12 mouse cellular contexts compared by ENCODE assay signal in the genomic region with DNA sequence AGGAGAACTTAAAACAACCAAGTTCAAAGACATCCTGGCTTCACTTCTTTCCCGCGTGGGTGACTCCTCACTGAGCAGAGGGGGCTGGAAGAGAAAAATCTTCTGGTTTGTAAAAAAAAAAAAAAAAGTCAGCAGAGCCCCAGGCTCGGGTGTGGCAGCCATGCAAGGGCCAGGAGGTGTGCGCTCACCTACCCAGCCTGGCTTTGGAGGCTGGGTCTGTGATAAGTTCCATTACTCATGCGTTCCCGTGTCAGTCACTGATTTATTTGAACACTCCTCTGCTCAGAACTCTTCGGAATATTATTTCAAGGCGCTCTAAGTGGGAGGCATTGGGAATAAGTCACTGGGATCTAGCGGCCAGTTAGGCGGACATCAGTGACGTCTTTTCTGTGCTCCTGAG. TPM values are rescaled to one million over a fixed set of nuclear protein-coding genes. Genes with fewer than 3 reads are reported as not detected.
DNase-seq lines count a peak whose midpoint lies in the region; ATAC-seq and TF ChIP-seq lines count a peak whose summit lies in the region.
"Had no signal": no experiment of that assay in that cellular context is flagged by ENCODE, and none has a peak within 500 bp of the region (broad histone marks: within the 10 kb centered on the region; RNA-seq: fewer than 3 reads in every experiment).

No protein-coding gene starts in this region.

- H3K79me2 ChIP-seq in myocyte (ENCODE audit: control insufficient read depth, insufficient read depth): no peaks in the 10 kb centered on the region

- H3K4me3 ChIP-seq in E14TG2a.4 (replicated peaks; ENCODE audit: low read length) (0 out of 2 replicates have a peak overlapping the region, but pooled peaks have one; percentile 17), myocyte (peak overlapping the region; percentile 3)
- H3K4me3 ChIP-seq in midbrain, embryonic 16.5 days (ENCODE audit: low read depth, low read length): no peak overlapping the region
- H3K4me3 ChIP-seq: heart, embryonic 12.5 days had no signal

- H3K9ac ChIP-seq in midbrain, embryonic 16.5 days (ENCODE audit: low read depth, low read length): no peak overlapping the region
- H3K9ac ChIP-seq: heart, embryonic 12.5 days had no signal

- H3K36me3 ChIP-seq in E14TG2a.4 (ENCODE audit: insufficient read depth, low read length) (no peaks in the 10 kb centered on the region), myocyte (ENCODE audit: control insufficient read depth, insufficient read depth) (no peaks in the 10 kb centered on the region)
- H3K36me3 ChIP-seq in midbrain, embryonic 16.5 days (ENCODE audit: control insufficient read depth, insufficient read depth, low read length): no peaks in the 10 kb centered on the region
- H3K36me3 ChIP-seq: heart, embryonic 12.5 days had no signal

- TF ChIP-seq CTCF in E14TG2a.4 (conservative IDR thresholded peaks at IDR 0.05; ENCODE audit: low read length): no peak

- peaks cover 21% of the 10 kb centered on the region for H3K4me1 ChIP-seq in E14TG2a.4 (replicated peaks; ENCODE audit: low read depth, low read length)
- H3K4me1 ChIP-seq in midbrain, embryonic 16.5 days (ENCODE audit: control insufficient read depth, insufficient read depth, low read length): no peaks in the 10 kb centered on the region

- H3K4me2 ChIP-seq in myocyte (ENCODE audit: low read depth): peak overlapping the region; percentile 79
- H3K4me2 ChIP-seq in midbrain, embryonic 16.5 days (ENCODE audit: low read length): no peak overlapping the region

- ATAC-seq in midbrain, embryonic 16.5 days: no peak
- ATAC-seq: forebrain, embryonic 14.5 days had no signal

- TF ChIP-seq POLR2A in myocyte (IDR thresholded peaks at IDR 0.05; ENCODE audit: insufficient read length, low read depth): no peak

- H3K9me3 ChIP-seq in E14TG2a.4 (ENCODE audit: low read length): no peaks in the 10 kb centered on the region
- H3K9me3 ChIP-seq in midbrain, embryonic 16.5 days (replicated peaks; ENCODE audit: control insufficient read depth, low read length, poor library complexity, severe bottlenecking): no peaks in the 10 kb centered on the region
- H3K9me3 ChIP-seq: heart, embryonic 12.5 days had no signal

- no peak overlapping the region for H3ac ChIP-seq in myocyte (ENCODE audit: control insufficient read depth, insufficient read length)

- no peaks in the 10 kb centered on the region for H3K27me3 ChIP-seq in E14TG2a.4 (ENCODE audit: insufficient read depth, low read length)
- no peaks in the 10 kb centered on the region for H3K27me3 ChIP-seq in myocyte (ENCODE audit: control insufficient read depth, insufficient read depth, insufficient read length)
- H3K27me3 ChIP-seq in midbrain, embryonic 16.5 days (ENCODE audit: control insufficient read depth, insufficient read depth, low read depth, low read length): no peaks in the 10 kb centered on the region
- H3K27me3 ChIP-seq: heart, embryonic 12.5 days had no signal

- 78% methylated on average over 11 of the region's 11 CpGs for WGBS in midbrain, embryonic 16.5 days

- peak; percentile 11 for DNase-seq in adrenal gland, postnatal 10 days
- no peak for DNase-seq in adrenal gland, adult 8-10 months
- peak; percentile 8 for DNase-seq in fibroblast of lung, adult 2 months (ENCODE audit: low read depth)
- DNase-seq in layer of hippocampus, adult 8-10 months (ENCODE audit: low spot score in 2 of 2): no peak
- no peak for DNase-seq in gastrocnemius, adult 8-10 months (ENCODE audit: low spot score in 2 of 2)
- DNase-seq: cerebellum, adult 9-11 months; thymus, postnatal 14 days had no signal

- H3K27ac ChIP-seq in midbrain, embryonic 16.5 days (ENCODE audit: low read length): no peak overlapping the region

TF ChIP-seq in myocyte, 11 proteins besides CTCF, POLR2A, EP300 and RAD21:
- TF ChIP-seq CEBPB (IDR thresholded peaks at IDR 0.05; ENCODE audit: insufficient read depth, poor library complexity, severe bottlenecking): no peak
- no peak for TF ChIP-seq SRF (IDR thresholded peaks at IDR 0.05; ENCODE audit: control insufficient read depth, insufficient read length, low read depth)
- TF ChIP-seq MYOD1 (IDR thresholded peaks at IDR 0.05; ENCODE audit: control insufficient read depth in 1 of 3, insufficient read length in 2 of 3, low read depth in 2 of 3): no peak
- no peak for TF ChIP-seq REST (IDR thresholded peaks at IDR 0.05; ENCODE audit: insufficient read depth, insufficient read length)
- no peak for TF ChIP-seq USF1 (IDR thresholded peaks at IDR 0.05; ENCODE audit: low read depth)
- no peak for TF ChIP-seq E2F4 (IDR thresholded peaks at IDR 0.05; ENCODE audit: insufficient read depth)
- TF ChIP-seq TCF12 (IDR thresholded peaks at IDR 0.05; ENCODE audit: insufficient read depth, poor library complexity, severe bottlenecking): no peak
- TF ChIP-seq MAX (IDR thresholded peaks at IDR 0.05; ENCODE audit: low read depth): no peak
- no peak for TF ChIP-seq TCF3 (IDR thresholded peaks at IDR 0.05; ENCODE audit: insufficient read length, low read depth)
- TF ChIP-seq POLR2AphosphoS2 (IDR thresholded peaks at IDR 0.05; ENCODE audit: insufficient read length, low read depth): no peak
- TF ChIP-seq MYOG (IDR thresholded peaks at IDR 0.05; ENCODE audit: control insufficient read depth in 1 of 3, insufficient read depth in 1 of 3, insufficient read length in 2 of 3, low read depth in 2 of 3): no peak

RNA-seq across cellular contexts. Expression of gene Ets2, which starts 26.7 kb away (rescaled TPM):
- 10 to 100 TPM; 69.6 to 93.3 TPM for total RNA-seq in adrenal gland, postnatal 10 days (2021)
- 10 to 100 TPM; 44.7 to 78.5 (median 58.4) TPM for total RNA-seq in adrenal gland, adult 8-10 months (2022)
- 73.9 TPM for polyA plus RNA-seq in myocyte (2012; fragmentation: generic; extraction: Trizol)
- 10 to 100 TPM; 67.2 to 81.0 (median 75.2) TPM for total RNA-seq in layer of hippocampus, adult 8-10 months (2022)
- 10 to 100 TPM; 27.4 to 29.4 (median 27.5) TPM for total RNA-seq in gastrocnemius, adult 8-10 months (2022)
- 21.2 and 21.9 TPM in 2 replicates for polyA plus RNA-seq in midbrain, embryonic 16.5 days (2015; fragmentation: Nextera tagmentation; extraction: Ambion mirVana)

Comparison
In these comparisons a context has a peak if more than half of its experiments do, and no peak if none do; other contexts are left out.
1. DNase-seq: peak in adrenal gland, postnatal 10 days (single experiment) and fibroblast of lung, adult 2 months (single experiment); none in adrenal gland, adult 8-10 months (single experiment), layer of hippocampus, adult 8-10 months (0 of 2) and gastrocnemius, adult 8-10 months (0 of 2).